Mouse (Mus musculus) erythroblast, embryonic 14.5 days (primary cell): ENCODE results near the gene Kidins220. TPM values are rescaled to one million over a fixed set of nuclear protein-coding genes. Genes with fewer than 3 reads are reported as not detected.

ENCODE experiments used
- H3K27me3 ChIP-seq: 2 replicates; pipeline ENCODE4 v1.6.1; 2012; ENCODE audit warnings: inconsistent platforms; ENCODE audit not compliant: control insufficient read depth
- H3K36me3 ChIP-seq: 2 replicates; pipeline ENCODE4 v1.6.1; 2012; ENCODE audit warnings: mild to moderate bottlenecking, inconsistent platforms; ENCODE audit not compliant: control insufficient read depth
- H3K4me1 ChIP-seq: 2 replicates; pipeline ENCODE4 v1.6.1; 2012; ENCODE audit warnings: inconsistent platforms; ENCODE audit not compliant: control insufficient read depth
- H3K4me3 ChIP-seq: replicated peaks from 2 replicates; pipeline ENCODE3; 2012; ENCODE audit warnings: moderate library complexity, mild to moderate bottlenecking, inconsistent platforms
- H3K9me3 ChIP-seq: 2 replicates; pipeline ENCODE4 v1.6.1; 2012; ENCODE audit warnings: low read length, inconsistent platforms, mixed read lengths; ENCODE audit not compliant: control insufficient read depth
- GATA1 ChIP-seq: IDR thresholded peaks from 2 replicates; pipeline ENCODE4 v1.6.1; 2012; ENCODE audit warnings: low read length, inconsistent platforms, mixed read lengths
- TAL1 ChIP-seq: IDR thresholded peaks from 3 replicates; pipeline ENCODE4 v1.6.1; 2012; ENCODE audit warnings: low read length, inconsistent platforms, mixed read lengths
- polyA plus RNA-seq: library from polyadenylated mRNA; stranded (reverse); fragments of >175 nt; gene quantifications from 2 replicates; pipeline ENCODE4 v1.2.3, GENCODE M21; 2012

Kidins220 gene
- polyA plus RNA-seq, 1 experiment = 0.32 TPM

GRCm38 (mm10) chr12:25036024-25036423 lies 61.3 kb downstream of the Kidins220 start:
- Histone ChIP-seq H3K36me3 (peaks cover 25% of the 10 kb centered on the region), H3K4me1 (no peaks in the 10 kb centered on the region), H3K4me3 (no peak overlapping the region), H3K27me3 (no peaks in the 10 kb centered on the region), H3K9me3 (no peaks in the 10 kb centered on the region)
- TF ChIP-seq GATA1 (no peak), TAL1 (no peak)

DNA sequence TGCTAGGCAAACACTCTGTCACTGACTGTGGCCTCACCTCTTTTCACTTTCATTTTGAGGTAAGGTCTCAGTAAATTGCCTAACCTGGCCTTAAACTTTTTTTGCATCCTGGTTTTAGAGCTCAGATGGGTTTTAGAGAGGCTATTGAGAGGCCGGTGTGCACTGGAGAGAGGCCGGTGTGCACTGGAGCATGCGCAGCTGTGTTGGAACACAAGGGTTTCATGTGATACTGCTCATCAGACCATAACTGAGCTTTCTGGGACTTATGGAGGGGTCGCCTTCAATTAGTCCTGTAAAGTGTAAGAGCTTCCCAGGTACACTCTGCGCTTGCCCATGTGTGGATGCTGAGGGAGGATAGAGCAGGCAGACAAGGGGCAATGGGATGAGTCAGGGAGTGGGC lies 62.5 kb downstream of the Kidins220 start:
- Histone ChIP-seq H3K4me1 (no peaks in the 10 kb centered on the region), H3K27me3 (no peaks in the 10 kb centered on the region), H3K4me3 (no peak overlapping the region), H3K36me3 (peaks cover 28% of the 10 kb centered on the region), H3K9me3 (no peaks in the 10 kb centered on the region)
- no peak for TF ChIP-seq TAL1
- TF ChIP-seq GATA1 = no peak

GRCm38 (mm10) chr12:25037681-25038472 lies 63.2 kb downstream of the Kidins220 start:
- H3K4me1 ChIP-seq = no peaks in the 10 kb centered on the region
- no peak for TF ChIP-seq GATA1
- no peak for TF ChIP-seq TAL1
- H3K36me3 ChIP-seq = peaks cover 28% of the 10 kb centered on the region
- H3K4me3 ChIP-seq = no peak overlapping the region
- no peaks in the 10 kb centered on the region for H3K27me3 ChIP-seq
- H3K9me3 ChIP-seq = no peaks in the 10 kb centered on the region

DNA sequence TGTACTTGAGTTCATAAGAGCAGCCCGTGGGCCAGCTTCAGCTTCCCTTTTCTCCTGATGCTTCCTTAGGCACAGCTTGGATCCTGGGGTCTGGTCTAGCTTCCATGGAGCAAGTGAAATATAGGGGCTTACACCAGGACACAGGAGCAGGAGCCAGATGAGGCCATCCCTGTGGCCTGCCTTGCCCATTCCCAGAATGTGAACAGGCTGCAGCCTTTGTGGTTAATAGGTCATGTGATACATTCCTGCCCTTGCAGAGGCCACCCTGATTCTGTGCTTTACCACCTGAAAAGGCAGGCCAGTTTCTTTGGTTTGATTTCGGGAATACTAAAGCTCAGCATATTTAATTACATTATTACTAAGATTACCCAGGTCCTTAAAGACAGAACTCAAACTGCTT lies 69.3 kb downstream of the Kidins220 start:
- Histone ChIP-seq H3K4me1 (no peaks in the 10 kb centered on the region), H3K9me3 (no peaks in the 10 kb centered on the region), H3K36me3 (peaks cover 27% of the 10 kb centered on the region), H3K4me3 (no peak overlapping the region), H3K27me3 (no peaks in the 10 kb centered on the region)
- no peak for TF ChIP-seq GATA1
- no peak for TF ChIP-seq TAL1

DNA sequence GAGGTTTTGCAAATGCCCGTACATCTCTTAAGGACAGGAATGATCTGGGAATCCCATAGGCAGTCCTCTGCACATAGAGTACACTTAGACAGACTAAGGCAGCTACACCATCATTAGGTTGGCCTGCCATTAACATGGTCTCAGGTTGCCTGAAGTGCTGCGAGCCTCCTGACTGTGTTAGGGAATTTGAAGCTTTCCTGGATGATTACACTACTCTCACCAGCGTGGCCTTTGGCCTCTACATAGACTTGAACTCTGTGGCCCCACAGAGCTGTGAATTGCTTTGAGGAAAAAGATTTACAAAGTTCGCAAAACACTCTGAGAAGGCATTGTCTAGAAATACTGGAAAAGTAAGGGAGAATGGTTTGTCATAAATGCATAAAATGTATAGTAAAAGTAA lies 69.9 kb downstream of the Kidins220 start:
- Histone ChIP-seq H3K4me3 (no peak overlapping the region), H3K36me3 (peaks cover 27% of the 10 kb centered on the region), H3K27me3 (no peaks in the 10 kb centered on the region), H3K9me3 (no peaks in the 10 kb centered on the region), H3K4me1 (no peaks in the 10 kb centered on the region)
- TF ChIP-seq GATA1 (no peak), TAL1 (no peak)

DNA sequence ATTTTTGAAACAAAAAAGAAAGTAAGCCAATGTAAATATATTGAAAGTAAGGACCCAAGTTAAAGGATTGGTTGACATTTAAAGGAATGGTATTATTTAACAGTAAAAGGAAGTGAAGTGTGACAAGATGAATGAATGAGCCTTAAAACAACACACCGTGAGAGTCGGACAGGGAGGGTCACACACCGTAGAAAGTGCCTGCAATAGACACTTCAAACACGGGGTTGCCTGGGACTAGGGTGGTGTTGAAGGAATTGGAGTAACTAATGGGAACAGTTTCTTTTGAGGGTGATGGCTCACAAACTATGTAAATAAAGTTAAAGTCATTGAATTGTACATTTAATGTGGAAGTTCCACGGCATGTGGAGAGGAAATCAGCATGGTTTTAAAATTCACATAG lies 74.5 kb downstream of the Kidins220 start:
- Histone ChIP-seq H3K4me3 (no peak overlapping the region), H3K27me3 (no peaks in the 10 kb centered on the region), H3K4me1 (no peaks in the 10 kb centered on the region), H3K9me3 (no peaks in the 10 kb centered on the region), H3K36me3 (peaks cover 36% of the 10 kb centered on the region)
- TF ChIP-seq GATA1 (no peak), TAL1 (no peak)

- Histone ChIP-seq H3K4me1 (no peaks in the 10 kb centered on the region), H3K9me3 (no peaks in the 10 kb centered on the region), H3K27me3 (no peaks in the 10 kb centered on the region), H3K36me3 (peaks cover 66% of the 10 kb centered on the region), H3K4me3 (no peak overlapping the region)
- TF ChIP-seq GATA1 (no peak), TAL1 (no peak)
Measured at GRCm38 (mm10) chr12:25054511-25054910, 79.8 kb downstream of the Kidins220 start.

GRCm38 (mm10) chr12:25054963-25055362 lies 80.2 kb downstream of the Kidins220 start:
- Histone ChIP-seq H3K27me3 (no peaks in the 10 kb centered on the region), H3K4me3 (no peak overlapping the region), H3K9me3 (no peaks in the 10 kb centered on the region), H3K4me1 (no peaks in the 10 kb centered on the region), H3K36me3 (peaks cover 66% of the 10 kb centered on the region)
- TF ChIP-seq TAL1 = no peak
- TF ChIP-seq GATA1 = no peak

- H3K36me3 ChIP-seq = peaks cover 35% of the 10 kb centered on the region
- H3K27me3 ChIP-seq = no peaks in the 10 kb centered on the region
- H3K4me1 ChIP-seq = no peaks in the 10 kb centered on the region
- no peaks in the 10 kb centered on the region for H3K9me3 ChIP-seq
- TF ChIP-seq GATA1 = no peak
- TF ChIP-seq TAL1 = no peak
- no peak overlapping the region for H3K4me3 ChIP-seq
Measured at GRCm38 (mm10) chr12:25059487-25060200, 84.9 kb downstream of the Kidins220 start.
